Mouse (Mus musculus) forebrain, embryonic 13.5 days (tissue): ENCODE results near the gene Gfral. TPM values are rescaled to one million over a fixed set of nuclear protein-coding genes. Genes with fewer than 3 reads are reported as not detected.

Source experiments
- ATAC-seq: fragments of 200-750 bp; cut with Nextera tagmentation; 2 replicates; pipeline ENCODE4 v1.8.0; 2017
- H3K27ac ChIP-seq: fragments of 300-500 bp; sonication (generic); 2 replicates; pipeline ENCODE4 v1.5.1; 2015; ENCODE audit warnings: inconsistent platforms, mild to moderate bottlenecking, moderate library complexity
- H3K27me3 ChIP-seq: fragments of 300-500 bp; sonication (generic); 2 replicates; pipeline ENCODE4 v1.6.1; 2015; ENCODE audit warnings: mild to moderate bottlenecking, inconsistent platforms
- H3K36me3 ChIP-seq: fragments of 300-500 bp; sonication (generic); 2 replicates; pipeline ENCODE4 v1.6.1; 2015; ENCODE audit warnings: mild to moderate bottlenecking, inconsistent platforms; ENCODE audit not compliant: poor library complexity, severe bottlenecking
- H3K4me1 ChIP-seq: fragments of 300-500 bp; sonication (generic); 2 replicates; pipeline ENCODE4 v1.6.1; 2015; ENCODE audit warnings: inconsistent platforms
- H3K4me2 ChIP-seq: fragments of 300-500 bp; sonication (generic); 2 replicates; pipeline ENCODE4 v1.6.1; 2015; ENCODE audit warnings: inconsistent platforms, mild to moderate bottlenecking, moderate library complexity
- H3K4me3 ChIP-seq: fragments of 300-500 bp; sonication (generic); 2 replicates; pipeline ENCODE4 v1.5.1; 2015; ENCODE audit warnings: mild to moderate bottlenecking, inconsistent platforms
- H3K9ac ChIP-seq: fragments of 300-500 bp; sonication (generic); 2 replicates; pipeline ENCODE4 v1.6.1; 2015; ENCODE audit warnings: mild to moderate bottlenecking, inconsistent platforms
- H3K9me3 ChIP-seq: fragments of 300-500 bp; sonication (generic); replicated peaks from 2 replicates; pipeline ENCODE4 v1.6.1; 2016; ENCODE audit warnings: inconsistent platforms
- WGBS: fragments of 180-500 bp; shearing (Covaris S2); methylation state at CpG from one replicate; pipeline ENCODE4 v1.1.7; 2015; 5-methylcytosine and 5-hydroxymethylcytosine counted together
- polyA plus RNA-seq: library from polyadenylated mRNA; unstranded; fragments of >200 nt; fragmentation: Nextera tagmentation; extraction: Ambion mirVana; gene quantifications from 2 replicates; pipeline ENCODE4 v1.2.1, GENCODE M21; 2015

Gfral gene
- polyA plus RNA-seq: not detected in 2 replicates

- Histone ChIP-seq H3K9me3 (no peaks in the 10 kb centered on the region), H3K4me3 (no peak within 1 kb of the TSS), H3K4me1 (no peaks in the 10 kb centered on the region), H3K4me2 (no peak within 1 kb of the TSS), H3K27me3 (no peaks in the 10 kb centered on the region), H3K36me3 (no peaks in the 10 kb centered on the region), H3K9ac (no peak within 1 kb of the TSS), H3K27ac (no peak within 1 kb of the TSS)
- 84% methylated on average over 2 of the region's 2 CpGs for WGBS
- ATAC-seq: no peak
Observed at GRCm38 (mm10) chr9:76213557-76213956, at the start of gene Gfral. Gene Gfral (minus strand): TSS chr9:76213657.

GRCm38 (mm10) chr9:76257731-76258130, 44.3 kb upstream of the Gfral start:
- no peak for ATAC-seq
- Histone ChIP-seq H3K36me3 (no peaks in the 10 kb centered on the region), H3K4me2 (no peak overlapping the region), H3K9ac (no peak overlapping the region), H3K27me3 (no peaks in the 10 kb centered on the region), H3K9me3 (no peaks in the 10 kb centered on the region), H3K27ac (no peak overlapping the region), H3K4me3 (no peak overlapping the region), H3K4me1 (no peaks in the 10 kb centered on the region)
- 84% methylated on average over 5 of the region's 5 CpGs for WGBS

GRCm38 (mm10) chr9:76252544-76252943, 39.1 kb upstream of the Gfral start:
- H3K4me1 ChIP-seq: no peaks in the 10 kb centered on the region
- no peak overlapping the region for H3K4me2 ChIP-seq
- H3K9ac ChIP-seq: no peak overlapping the region
- no peak overlapping the region for H3K4me3 ChIP-seq
- 87% methylated on average over 7 of the region's 7 CpGs for WGBS
- no peaks in the 10 kb centered on the region for H3K36me3 ChIP-seq
- H3K27ac ChIP-seq: no peak overlapping the region
- no peak for ATAC-seq
- no peaks in the 10 kb centered on the region for H3K27me3 ChIP-seq
- H3K9me3 ChIP-seq: no peaks in the 10 kb centered on the region

- WGBS: 93% methylated on average over 4 of the region's 4 CpGs
- H3K4me3 ChIP-seq: no peak overlapping the region
Observed at GRCm38 (mm10) chr9:76252109-76252508, 38.7 kb upstream of the Gfral start.

GRCm38 (mm10) chr9:76242322-76242721, 28.9 kb upstream of the Gfral start:
- Histone ChIP-seq H3K27ac (no peak overlapping the region), H3K4me3 (no peak overlapping the region), H3K9ac (no peak overlapping the region), H3K4me2 (no peak overlapping the region), H3K36me3 (no peaks in the 10 kb centered on the region), H3K4me1 (no peaks in the 10 kb centered on the region), H3K9me3 (no peaks in the 10 kb centered on the region), H3K27me3 (no peaks in the 10 kb centered on the region)
- no peak for ATAC-seq
- 93% methylated on average over 1 of the region's 1 CpGs for WGBS

More at GRCm38 (mm10) chr9:76252109-76252508, 38.7 kb upstream of the Gfral start:
- Histone ChIP-seq H3K4me1 (no peaks in the 10 kb centered on the region), H3K4me2 (no peak overlapping the region), H3K9me3 (no peaks in the 10 kb centered on the region), H3K9ac (no peak overlapping the region), H3K27ac (no peak overlapping the region), H3K27me3 (no peaks in the 10 kb centered on the region), H3K36me3 (no peaks in the 10 kb centered on the region)
- no peak for ATAC-seq

GRCm38 (mm10) chr9:76237946-76238345, 24.5 kb upstream of the Gfral start:
- WGBS: 79% methylated on average over 5 of the region's 5 CpGs
- Histone ChIP-seq H3K9ac (no peak overlapping the region), H3K36me3 (no peaks in the 10 kb centered on the region), H3K27ac (no peak overlapping the region), H3K4me3 (no peak overlapping the region), H3K4me2 (no peak overlapping the region), H3K27me3 (no peaks in the 10 kb centered on the region), H3K4me1 (peaks cover 6% of the 10 kb centered on the region), H3K9me3 (no peaks in the 10 kb centered on the region)
- ATAC-seq: no peak

GRCm38 (mm10) chr9:76237243-76237642, 23.8 kb upstream of the Gfral start:
- ATAC-seq: peak; percentile 53; the same call in 1 of the 2 replicates
- H3K4me2 ChIP-seq: no peak overlapping the region
- no peaks in the 10 kb centered on the region for H3K36me3 ChIP-seq
- H3K27ac ChIP-seq: no peak overlapping the region
- no peaks in the 10 kb centered on the region for H3K27me3 ChIP-seq
- 62% methylated on average over 12 of the region's 12 CpGs for WGBS
- no peak overlapping the region for H3K4me3 ChIP-seq
- H3K9ac ChIP-seq: no peak overlapping the region
- no peaks in the 10 kb centered on the region for H3K9me3 ChIP-seq
- H3K4me1 ChIP-seq: peaks cover 6% of the 10 kb centered on the region

GRCm38 (mm10) chr9:76236626-76237025, 23.2 kb upstream of the Gfral start:
- no peaks in the 10 kb centered on the region for H3K27me3 ChIP-seq
- WGBS: under 1% methylated on average over 7 of the region's 7 CpGs

GRCm38 (mm10) chr9:76235945-76236503, 22.6 kb upstream of the Gfral start:
- Histone ChIP-seq H3K4me3 (peak overlapping the region; percentile 40), H3K27ac (no peak overlapping the region), H3K36me3 (no peaks in the 10 kb centered on the region), H3K9ac (peak overlapping the region; percentile 62), H3K4me1 (peaks cover 6% of the 10 kb centered on the region), H3K4me2 (peak overlapping the region; percentile 73), H3K9me3 (no peaks in the 10 kb centered on the region), H3K27me3 (no peaks in the 10 kb centered on the region)
- ATAC-seq: peak; percentile 76
- WGBS: 2% methylated on average over 14 of the region's 14 CpGs

More at GRCm38 (mm10) chr9:76236626-76237025, 23.2 kb upstream of the Gfral start:
- H3K4me2 ChIP-seq: peak overlapping the region; percentile 73
- no peak overlapping the region for H3K9ac ChIP-seq
- H3K27ac ChIP-seq: no peak overlapping the region
- no peaks in the 10 kb centered on the region for H3K36me3 ChIP-seq
- H3K4me1 ChIP-seq: peaks cover 6% of the 10 kb centered on the region
- H3K4me3 ChIP-seq: peak overlapping the region; percentile 40
- ATAC-seq: peak; percentile 87
- no peaks in the 10 kb centered on the region for H3K9me3 ChIP-seq

- Histone ChIP-seq H3K9ac (no peak overlapping the region), H3K9me3 (no peaks in the 10 kb centered on the region), H3K4me3 (no peak overlapping the region), H3K4me1 (peaks cover 6% of the 10 kb centered on the region), H3K27me3 (no peaks in the 10 kb centered on the region), H3K27ac (no peak overlapping the region), H3K36me3 (no peaks in the 10 kb centered on the region), H3K4me2 (no peak overlapping the region)
- 64% methylated on average over 7 of the region's 7 CpGs for WGBS
- no peak for ATAC-seq
Observed at GRCm38 (mm10) chr9:76234899-76235298, 21.4 kb upstream of the Gfral start.

- Histone ChIP-seq H3K9ac (no peak overlapping the region), H3K27me3 (no peaks in the 10 kb centered on the region), H3K36me3 (no peaks in the 10 kb centered on the region), H3K9me3 (no peaks in the 10 kb centered on the region), H3K4me3 (no peak overlapping the region), H3K4me2 (no peak overlapping the region), H3K27ac (no peak overlapping the region), H3K4me1 (no peaks in the 10 kb centered on the region)
- WGBS: 49% methylated on average over 11 of the region's 11 CpGs
- no peak for ATAC-seq
Observed at GRCm38 (mm10) chr9:76230400-76230799, 16.9 kb upstream of the Gfral start.

- Histone ChIP-seq H3K9ac (no peak overlapping the region), H3K9me3 (no peaks in the 10 kb centered on the region), H3K27me3 (no peaks in the 10 kb centered on the region), H3K36me3 (no peaks in the 10 kb centered on the region), H3K4me1 (no peaks in the 10 kb centered on the region), H3K4me3 (no peak overlapping the region), H3K27ac (no peak overlapping the region), H3K4me2 (no peak overlapping the region)
- no peak for ATAC-seq
- 84% methylated on average over 4 of the region's 4 CpGs for WGBS
Observed at GRCm38 (mm10) chr9:76217178-76217975, 3.9 kb upstream of the Gfral start.
